Mouse (Mus musculus): ENCODE data around the gene L3mbtl3.

GRCm38 (mm10) chr10:26375351-26375751 lies 420 bp downstream of the L3mbtl3 start:
- TF ChIP-seq CTCF (IDR thresholded peaks at IDR 0.05; ENCODE audit: insufficient read depth, low read length) (no peak), POLR2A (IDR thresholded peaks at IDR 0.05; ENCODE audit: borderline replicate concordance, extremely low read depth, low read depth, low read length) (no peak)
